Mouse (Mus musculus): ENCODE results near the gene Fndc4.

Gene Fndc4

GRCm38 (mm10) chr5:31295606-31296141 lies at the start of gene Fndc4:
TSS of gene Fndc4 (minus strand) at chr5:31296080.
- peak; percentile 5 for DNase-seq (ENCODE audit: extremely low spot score, low read depth, low spot score)

GRCm38 (mm10) chr5:31328255-31328654 lies 32.4 kb upstream of the Fndc4 start:
- peak; percentile 30 for DNase-seq (ENCODE audit: extremely low spot score, low read depth, low spot score)

GRCm38 (mm10) chr5:31326850-31327249 lies 31.0 kb upstream of the Fndc4 start:
- no peak for DNase-seq (ENCODE audit: extremely low spot score, low read depth, low spot score)

- no peak for DNase-seq (ENCODE audit: extremely low spot score, low read depth, low spot score)
Observed at GRCm38 (mm10) chr5:31324085-31324484, 28.2 kb upstream of the Fndc4 start.

GRCm38 (mm10) chr5:31322776-31323175 lies 26.9 kb upstream of the Fndc4 start:
- no peak for DNase-seq (ENCODE audit: extremely low spot score, low read depth, low spot score)

GRCm38 (mm10) chr5:31312806-31313205 lies 16.9 kb upstream of the Fndc4 start:
- no peak for DNase-seq (ENCODE audit: extremely low spot score, low read depth, low spot score)

- DNase-seq (ENCODE audit: extremely low spot score, low read depth, low spot score) = no peak
Observed at GRCm38 (mm10) chr5:31303093-31303492, 7.2 kb upstream of the Fndc4 start.

- no peak for DNase-seq (ENCODE audit: extremely low spot score, low read depth, low spot score)
Observed at GRCm38 (mm10) chr5:31301866-31302265, 6.0 kb upstream of the Fndc4 start.

GRCm38 (mm10) chr5:31298486-31298885 lies 2.6 kb upstream of the Fndc4 start:
- no peak for DNase-seq (ENCODE audit: extremely low spot score, low read depth, low spot score)

- no peak for DNase-seq (ENCODE audit: extremely low spot score, low read depth, low spot score)
Observed at GRCm38 (mm10) chr5:31297981-31298380, 2.1 kb upstream of the Fndc4 start.

- no peak for DNase-seq (ENCODE audit: extremely low spot score, low read depth, low spot score)
Observed at GRCm38 (mm10) chr5:31297047-31297757, 1.3 kb upstream of the Fndc4 start, which contains the start of gene Gckr. TSS of gene Gckr (plus strand) at chr5:31297443.

- DNase-seq (ENCODE audit: extremely low spot score, low read depth, low spot score) = no peak
Observed at GRCm38 (mm10) chr5:31294964-31295605, 795 bp downstream of the Fndc4 start.

GRCm38 (mm10) chr5:31291361-31291688 lies 4.6 kb downstream of the Fndc4 start:
- DNase-seq (ENCODE audit: extremely low spot score, low read depth, low spot score) = no peak

GRCm38 (mm10) chr5:31290521-31291360 lies 5.1 kb downstream of the Fndc4 start, which contains the start of gene Ift172:
TSS of gene Ift172 (minus strand) at chr5:31291116.
- peak; percentile 99 for DNase-seq (ENCODE audit: extremely low spot score, low read depth, low spot score)

GRCm38 (mm10) chr5:31289626-31290230 lies 6.2 kb downstream of the Fndc4 start:
- no peak for DNase-seq (ENCODE audit: extremely low spot score, low read depth, low spot score)

- DNase-seq (ENCODE audit: extremely low spot score, low read depth, low spot score) = no peak
Observed at GRCm38 (mm10) chr5:31288655-31289054, 7.2 kb downstream of the Fndc4 start.

- no peak for DNase-seq (ENCODE audit: extremely low spot score, low read depth, low spot score)
Observed at GRCm38 (mm10) chr5:31288225-31288624, 7.7 kb downstream of the Fndc4 start.

- no peak for DNase-seq (ENCODE audit: extremely low spot score, low read depth, low spot score)
Observed at GRCm38 (mm10) chr5:31279245-31279988, 16.5 kb downstream of the Fndc4 start.

GRCm38 (mm10) chr5:31273018-31273417 lies 22.9 kb downstream of the Fndc4 start:
- DNase-seq (ENCODE audit: extremely low spot score, low read depth, low spot score) = no peak

GRCm38 (mm10) chr5:31267686-31268085 lies 28.2 kb downstream of the Fndc4 start:
- no peak for DNase-seq (ENCODE audit: extremely low spot score, low read depth, low spot score)

Measured in hindlimb bud, embryonic 11.5 days (tissue).